Mouse (Mus musculus): ENCODE measurements at regions not wholly inside any gene's neighbourhood (a gene's known extent, or its start where the extent isn't known, plus 50 kb on each side); places are given as distances from the start of the nearest gene placed in this dataset.

GRCm38 (mm10) chr6:108910330-108910729 lies 81.9 kb downstream of the Edem1 start:
- intact Hi-C loops (cut with DNase I), result no loop called here
- DNase-seq, result no peak

GRCm38 (mm10) chr6:108912539-108912938 lies 84.1 kb downstream of the Edem1 start:
- intact Hi-C loops (cut with DNase I), result no loop called here
- DNase-seq, result no peak

- no peak for DNase-seq
- intact Hi-C loops (cut with DNase I), result no loop called here
Observed at GRCm38 (mm10) chr6:108919372-108919913, 91.0 kb downstream of the Edem1 start.

GRCm38 (mm10) chr6:108921181-108921580 lies 92.7 kb downstream of the Edem1 start:
- DNase-seq, result no peak
- intact Hi-C loops (cut with DNase I), result no loop called here

- DNase-seq, result no peak
- intact Hi-C loops (cut with DNase I), result no loop called here
Observed at GRCm38 (mm10) chr6:108922564-108922963, 94.1 kb downstream of the Edem1 start.

- no peak for DNase-seq
- intact Hi-C loops (cut with DNase I), result no loop called here
Observed at GRCm38 (mm10) chr6:108928981-108929380, 100.5 kb downstream of the Edem1 start.

GRCm38 (mm10) chr6:108938646-108939045 lies 110.2 kb downstream of the Edem1 start:
- intact Hi-C loops (cut with DNase I), result no loop called here
- DNase-seq, result peak in 1 of 2 experiments; percentile 12

GRCm38 (mm10) chr6:108942288-108942687 lies 113.8 kb downstream of the Edem1 start:
- intact Hi-C loops (cut with DNase I), result no loop called here
- DNase-seq, result no peak

- intact Hi-C loops (cut with DNase I), result no loop called here
- DNase-seq, result no peak
Observed at GRCm38 (mm10) chr6:108952389-108952788, 123.9 kb downstream of the Edem1 start.

- intact Hi-C loops (cut with DNase I), result no loop called here
- DNase-seq, result no peak
Observed at GRCm38 (mm10) chr6:108962810-108963209, 134.4 kb downstream of the Edem1 start.

- intact Hi-C loops (cut with DNase I), result no loop called here
- DNase-seq, result peak; percentile 65 to 77
Observed at GRCm38 (mm10) chr6:108963295-108963694, 134.9 kb downstream of the Edem1 start.

- intact Hi-C loops (cut with DNase I), result no loop called here
- DNase-seq, result no peak
Observed at GRCm38 (mm10) chr6:108969477-108970176, 141.2 kb downstream of the Edem1 start.

GRCm38 (mm10) chr6:108971415-108972089 lies 143.1 kb downstream of the Edem1 start:
- no peak for DNase-seq
- intact Hi-C loops (cut with DNase I), result no loop called here

- no peak for DNase-seq
- intact Hi-C loops (cut with DNase I), result no loop called here
Observed at GRCm38 (mm10) chr6:108973701-108974100, 145.3 kb downstream of the Edem1 start.

- intact Hi-C loops (cut with DNase I), result no loop called here
- DNase-seq, result peak; percentile 61 to 69
Observed at GRCm38 (mm10) chr6:108989506-108989905, 161.1 kb downstream of the Edem1 start.

- intact Hi-C loops (cut with DNase I), result no loop called here
- DNase-seq, result no peak
Observed at GRCm38 (mm10) chr6:108993743-108994142, 165.3 kb downstream of the Edem1 start.

GRCm38 (mm10) chr6:109004443-109004842 lies 176.0 kb downstream of the Edem1 start:
- intact Hi-C loops (cut with DNase I), result no loop called here
- no peak for DNase-seq

- no peak for DNase-seq
- intact Hi-C loops (cut with DNase I), result no loop called here
Observed at GRCm38 (mm10) chr6:109009364-109009763, 180.9 kb downstream of the Edem1 start.

- no peak for DNase-seq
- intact Hi-C loops (cut with DNase I), result no loop called here
Observed at GRCm38 (mm10) chr6:109009793-109010192, 181.4 kb downstream of the Edem1 start.

- DNase-seq, result no peak
- intact Hi-C loops (cut with DNase I), result no loop called here
Observed at GRCm38 (mm10) chr6:109019731-109020130, 191.3 kb downstream of the Edem1 start.
